Mouse (Mus musculus) neural tube, embryonic 14.5 days (tissue): ENCODE measurements around the gene Agbl3. TPM values are rescaled to one million over a fixed set of nuclear protein-coding genes. Genes with fewer than 3 reads are reported as not detected.

Source experiments
- ATAC-seq: fragments of 200-750 bp; cut with Nextera tagmentation; 2 replicates; pipeline ENCODE4 v1.8.0; 2017; ENCODE audit warnings: low read depth, mild to moderate bottlenecking, moderate TSS enrichment, moderate library complexity
- H3K27ac ChIP-seq: fragments of 300-500 bp; sonication (generic); 2 replicates; pipeline ENCODE4 v1.5.1; 2014; ENCODE audit warnings: low read depth, mild to moderate bottlenecking, control low read depth, low read length, moderate library complexity, mixed read lengths
- H3K27me3 ChIP-seq: fragments of 300-500 bp; sonication (generic); 2 replicates; pipeline ENCODE4 v1.6.1; 2014; ENCODE audit warnings: low read length; ENCODE audit not compliant: control insufficient read depth, insufficient read depth
- H3K36me3 ChIP-seq: fragments of 300-500 bp; sonication (generic); 2 replicates; pipeline ENCODE4 v1.6.1; 2014; ENCODE audit warnings: low read length, mixed read lengths; ENCODE audit not compliant: control insufficient read depth, insufficient read depth
- H3K4me1 ChIP-seq: fragments of 300-500 bp; sonication (generic); 2 replicates; pipeline ENCODE4 v1.6.1; 2014; ENCODE audit warnings: low read length; ENCODE audit not compliant: control insufficient read depth, insufficient read depth
- H3K4me2 ChIP-seq: fragments of 300-500 bp; sonication (generic); 2 replicates; pipeline ENCODE4 v1.6.1; 2014; ENCODE audit warnings: mild to moderate bottlenecking, low read depth, low read length, control low read depth
- H3K4me3 ChIP-seq: fragments of 300-500 bp; sonication (generic); 2 replicates; pipeline ENCODE4 v1.5.1; 2014; ENCODE audit warnings: low read depth, low read length, control low read depth, mixed read lengths
- H3K9ac ChIP-seq: fragments of 300-500 bp; sonication (generic); replicated peaks from 2 replicates; pipeline ENCODE4 v1.6.1; 2014; ENCODE audit warnings: low read depth, mild to moderate bottlenecking, control low read depth, low read length, mixed read lengths
- H3K9me3 ChIP-seq: fragments of 300-500 bp; sonication (generic); 2 replicates; pipeline ENCODE4 v1.6.1; 2016; ENCODE audit warnings: low read length; ENCODE audit not compliant: control insufficient read depth
- WGBS: fragments of 180-500 bp; shearing (Covaris S2); extraction: QIAGEN DNeasy Blood & Tissue Kit; methylation state at CpG from one replicate; pipeline ENCODE4 v1.1.7; 2014; 5-methylcytosine and 5-hydroxymethylcytosine counted together
- polyA plus RNA-seq: library from polyadenylated mRNA; unstranded; fragments of >200 nt; fragmentation: Nextera tagmentation; extraction: Ambion mirVana; gene quantifications from 2 replicates; pipeline ENCODE4 v1.2.1, GENCODE M21; 2014

Gene Agbl3
- polyA plus RNA-seq, 1 experiment from 2014 or later: 15.2 TPM

DNA sequence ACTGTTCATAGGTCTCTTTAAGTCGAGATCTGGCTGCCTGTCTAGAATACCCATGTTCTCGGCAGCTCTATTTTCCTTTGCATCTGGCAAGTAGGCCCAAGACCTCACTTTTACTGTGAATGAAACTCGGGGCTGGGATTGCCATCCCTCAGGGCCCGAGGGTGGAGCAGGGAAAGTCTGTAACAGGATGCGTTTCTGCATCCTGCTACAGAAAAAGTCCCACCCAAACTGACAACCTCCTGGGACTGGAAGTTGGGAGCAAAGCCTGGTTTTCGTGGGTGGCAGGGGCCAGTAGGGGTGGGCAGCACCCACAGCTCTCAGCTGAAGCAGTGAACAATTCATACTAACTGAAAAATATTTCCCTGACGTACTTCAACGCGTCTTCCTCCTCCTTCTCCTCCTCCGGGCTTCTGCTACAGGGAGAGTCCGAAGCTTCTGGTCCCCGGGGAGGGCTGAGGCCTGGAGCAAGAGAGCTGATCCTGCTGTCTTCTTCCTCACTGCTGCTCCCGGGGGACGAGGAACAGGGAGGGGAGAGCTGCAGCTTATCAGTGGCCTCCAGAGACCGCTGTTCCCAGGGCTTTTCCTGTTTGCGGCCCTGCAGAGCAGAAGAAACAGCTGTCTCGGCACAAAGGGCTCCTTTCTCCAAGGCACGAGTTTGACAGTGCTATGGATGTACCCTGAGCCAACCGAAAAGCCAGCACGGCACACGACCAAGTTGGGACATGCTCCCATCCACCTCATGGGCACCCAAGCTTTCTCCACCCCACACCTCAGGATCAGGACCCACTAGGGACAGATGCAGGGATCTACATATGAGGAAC is 94.1 kb downstream of the Agbl3 start:
- WGBS: 74% methylated on average over 21 of the region's 21 CpGs
- no peak overlapping the region for H3K9ac ChIP-seq
- no peaks in the 10 kb centered on the region for H3K36me3 ChIP-seq
- no peak overlapping the region for H3K4me2 ChIP-seq
- peaks cover 8% of the 10 kb centered on the region for H3K4me1 ChIP-seq
- no peak overlapping the region for H3K4me3 ChIP-seq
- ATAC-seq: no peak
- H3K27ac ChIP-seq: no peak overlapping the region
- H3K9me3 ChIP-seq: no peaks in the 10 kb centered on the region
- no peaks in the 10 kb centered on the region for H3K27me3 ChIP-seq

DNA sequence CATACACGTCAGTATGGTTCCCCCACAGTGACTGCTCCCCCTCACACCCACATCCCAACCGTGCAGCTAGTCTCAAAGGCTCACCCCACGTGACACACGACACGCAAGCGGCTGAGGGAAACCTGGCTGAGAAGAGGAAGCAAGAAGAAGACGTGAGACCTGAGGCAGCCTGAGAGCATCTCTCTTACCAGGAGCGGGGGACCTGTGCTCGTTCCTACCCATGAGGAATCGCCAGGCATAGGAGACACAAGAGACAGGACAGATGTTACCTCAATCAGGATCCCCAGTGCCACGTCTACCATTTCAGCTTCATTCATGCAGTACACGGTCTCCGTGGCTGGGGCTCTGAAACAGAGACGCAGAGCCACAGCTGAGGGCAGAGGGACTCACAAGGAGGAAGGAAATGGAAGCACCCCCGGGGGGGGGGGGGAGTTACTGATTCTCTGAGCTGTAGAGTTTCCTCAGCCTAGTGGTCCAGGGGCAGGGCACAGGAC is 95.1 kb downstream of the Agbl3 start:
- no peak overlapping the region for H3K9ac ChIP-seq
- H3K4me2 ChIP-seq: no peak overlapping the region
- no peaks in the 10 kb centered on the region for H3K27me3 ChIP-seq
- WGBS: 87% methylated on average over 15 of the region's 15 CpGs
- H3K4me3 ChIP-seq: no peak overlapping the region
- no peaks in the 10 kb centered on the region for H3K9me3 ChIP-seq
- ATAC-seq: no peak
- H3K36me3 ChIP-seq: no peaks in the 10 kb centered on the region
- peaks cover 8% of the 10 kb centered on the region for H3K4me1 ChIP-seq
- H3K27ac ChIP-seq: no peak overlapping the region

DNA sequence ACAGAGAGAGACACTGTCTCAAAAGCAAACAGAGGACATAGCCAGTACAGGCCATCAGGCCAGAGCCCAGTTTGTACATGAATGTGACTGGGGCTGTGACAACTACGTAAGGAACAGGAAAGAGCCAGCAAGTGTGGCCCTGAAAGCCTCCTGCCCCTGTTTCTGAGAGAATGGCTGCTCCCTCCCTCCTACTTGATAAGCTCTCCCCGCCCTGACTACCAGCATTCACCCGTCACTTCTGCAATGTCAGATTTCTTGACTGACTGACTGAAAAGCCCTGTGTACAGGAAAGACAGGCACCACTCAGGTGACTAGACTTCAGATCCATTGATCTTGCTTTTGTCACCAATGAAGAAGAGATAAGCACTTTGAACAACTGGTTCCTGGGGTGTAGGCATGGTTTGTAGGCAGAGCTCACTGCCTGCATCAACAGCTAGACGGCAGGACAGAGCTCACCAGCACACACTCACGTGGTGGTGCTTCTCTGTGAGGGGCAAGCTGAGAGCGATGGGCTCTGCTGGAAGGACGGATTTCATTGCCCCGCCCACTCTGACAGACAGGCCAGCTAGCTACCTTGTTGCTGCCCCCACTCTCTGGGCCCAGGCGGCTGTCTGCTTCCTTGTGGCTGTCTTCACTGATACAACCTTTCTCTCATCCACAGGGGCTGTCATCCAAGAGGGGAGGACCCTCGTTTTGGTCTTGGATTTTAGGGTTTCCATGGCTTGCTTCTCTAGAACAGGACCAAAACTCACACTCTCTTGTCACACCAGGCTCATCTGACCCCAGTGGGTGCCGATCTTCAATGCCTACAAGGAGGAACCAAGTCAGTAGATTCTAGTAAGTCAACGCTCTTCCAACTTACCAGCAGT is 96.0 kb downstream of the Agbl3 start:
- no peak for ATAC-seq
- Histone ChIP-seq H3K9ac (no peak overlapping the region), H3K36me3 (no peaks in the 10 kb centered on the region), H3K27me3 (no peaks in the 10 kb centered on the region), H3K4me3 (no peak overlapping the region; the same call in 1 of the 2 replicates), H3K4me1 (peaks cover 8% of the 10 kb centered on the region), H3K9me3 (no peaks in the 10 kb centered on the region), H3K4me2 (peak overlapping the region; percentile 74; the same call in 1 of the 2 replicates), H3K27ac (no peak overlapping the region)
- 71% methylated on average over 12 of the region's 12 CpGs for WGBS

DNA sequence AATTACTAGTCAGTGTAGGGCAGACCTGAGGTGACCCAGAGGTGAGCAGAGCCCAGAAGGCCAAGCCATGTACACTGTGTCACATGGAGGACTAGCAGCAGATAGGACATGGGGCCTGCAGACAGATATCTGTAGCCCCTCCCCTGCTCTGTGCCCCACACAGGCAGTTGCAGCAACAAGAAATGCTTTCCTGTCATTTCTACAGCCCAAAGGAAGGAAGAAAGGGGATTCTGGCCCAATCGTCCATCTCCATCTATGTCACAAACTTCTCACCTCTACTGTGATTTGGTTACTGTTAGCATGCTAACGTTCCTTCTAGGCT is 96.6 kb downstream of the Agbl3 start:
- peak overlapping the region; percentile 64; the same call in 1 of the 2 replicates for H3K4me3 ChIP-seq
- no peaks in the 10 kb centered on the region for H3K27me3 ChIP-seq
- H3K27ac ChIP-seq: no peak overlapping the region
- peak overlapping the region; percentile 74 for H3K4me2 ChIP-seq
- 55% methylated on average over 2 of the region's 2 CpGs for WGBS
- no peaks in the 10 kb centered on the region for H3K9me3 ChIP-seq
- peaks cover 8% of the 10 kb centered on the region for H3K4me1 ChIP-seq
- H3K9ac ChIP-seq: peak overlapping the region; percentile 76; the same call in 1 of the 2 replicates
- H3K36me3 ChIP-seq: no peaks in the 10 kb centered on the region
- ATAC-seq: no peak

DNA sequence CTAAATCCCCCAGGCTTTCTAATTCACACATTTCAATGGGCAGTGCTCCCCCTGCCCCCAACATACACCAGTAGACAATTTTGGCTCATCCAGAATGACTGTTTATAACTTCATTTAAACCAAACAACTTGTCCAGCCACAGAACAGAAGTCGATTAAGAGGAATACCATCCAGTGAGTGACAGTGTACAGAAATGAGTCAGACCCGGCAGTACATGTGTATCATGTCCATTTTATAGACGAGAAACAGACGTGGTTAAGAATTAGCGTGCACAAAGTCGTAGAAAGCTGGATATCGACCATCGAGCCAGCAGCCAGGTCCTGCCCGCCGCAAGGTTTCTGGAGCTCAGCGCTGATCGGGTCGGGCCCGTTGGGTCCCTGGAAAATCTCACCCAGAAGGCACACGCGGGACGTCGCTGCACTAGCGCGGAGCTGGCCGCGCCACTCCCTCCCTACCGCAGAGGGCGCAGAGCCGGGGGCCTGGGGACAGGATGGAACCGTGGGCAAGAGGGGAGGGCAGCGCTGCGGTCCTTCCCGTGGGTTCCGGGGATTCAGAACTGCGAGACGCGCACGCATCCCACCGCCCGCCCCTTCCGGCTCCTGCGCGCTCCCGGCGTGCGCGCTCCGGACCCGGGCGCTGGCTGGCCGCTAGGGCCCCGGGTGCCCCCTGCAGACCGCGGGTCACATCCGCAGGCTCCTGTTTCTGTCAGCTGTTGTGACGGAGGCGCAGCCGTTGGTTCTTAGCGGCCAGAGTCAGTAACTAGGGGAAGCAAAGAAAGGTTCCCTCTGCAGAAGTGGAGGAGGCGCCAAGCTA is 97.5 kb downstream of the Agbl3 start, which contains the start of gene Cyren:
Cyren (minus strand) TSS at position 552 of the 813 bp plus-strand sequence.
- Histone ChIP-seq H3K4me2 (peak within 1 kb of the TSS; percentile 74), H3K36me3 (no peaks in the 10 kb centered on the region), H3K4me1 (peaks cover 8% of the 10 kb centered on the region), H3K4me3 (peak within 1 kb of the TSS; percentile 64), H3K9ac (peak within 1 kb of the TSS; percentile 76), H3K27ac (peak within 1 kb of the TSS; percentile 85), H3K27me3 (no peaks in the 10 kb centered on the region), H3K9me3 (no peaks in the 10 kb centered on the region)
- ATAC-seq: peak; percentile 93
- 0% methylated on average over 49 of the region's 56 CpGs for WGBS

DNA sequence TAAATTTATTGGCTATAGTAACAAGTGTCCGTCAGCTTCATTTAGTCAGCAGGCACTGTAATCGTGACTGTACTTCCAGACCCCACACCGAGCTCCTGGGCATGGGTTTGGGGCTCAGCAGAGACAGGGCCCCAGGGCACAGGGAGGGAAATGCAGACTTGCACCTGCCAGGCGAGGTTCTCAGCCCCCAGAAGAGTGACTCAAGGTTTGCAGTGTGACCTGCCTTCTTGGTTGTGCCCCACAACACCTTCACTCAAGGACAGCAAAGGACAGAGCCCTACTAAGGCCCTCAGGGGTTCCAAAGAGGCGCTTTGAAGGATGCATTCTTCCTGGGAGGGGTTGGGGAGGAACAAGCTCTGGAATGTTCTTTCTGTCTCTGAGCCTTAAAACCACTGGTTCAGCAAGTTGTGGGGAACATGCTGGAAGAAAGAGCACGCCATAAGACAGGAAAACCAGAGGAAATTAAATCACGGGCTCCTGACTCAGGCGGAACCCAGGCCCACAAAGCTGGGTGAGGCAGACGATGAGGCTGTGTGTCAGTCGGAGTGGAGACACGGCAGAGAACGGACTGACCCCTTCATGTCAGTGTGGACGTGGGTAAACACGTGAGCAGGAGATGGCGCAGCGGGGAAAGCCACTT is 99.0 kb downstream of the Agbl3 start:
- Histone ChIP-seq H3K4me3 (no peak overlapping the region), H3K9me3 (no peaks in the 10 kb centered on the region), H3K4me2 (no peak overlapping the region), H3K27ac (no peak overlapping the region), H3K27me3 (no peaks in the 10 kb centered on the region), H3K4me1 (peaks cover 8% of the 10 kb centered on the region), H3K9ac (no peak overlapping the region), H3K36me3 (peaks cover 6% of the 10 kb centered on the region; the same call in 1 of the 2 replicates)
- ATAC-seq: no peak
- 93% methylated on average over 16 of the region's 16 CpGs for WGBS

DNA sequence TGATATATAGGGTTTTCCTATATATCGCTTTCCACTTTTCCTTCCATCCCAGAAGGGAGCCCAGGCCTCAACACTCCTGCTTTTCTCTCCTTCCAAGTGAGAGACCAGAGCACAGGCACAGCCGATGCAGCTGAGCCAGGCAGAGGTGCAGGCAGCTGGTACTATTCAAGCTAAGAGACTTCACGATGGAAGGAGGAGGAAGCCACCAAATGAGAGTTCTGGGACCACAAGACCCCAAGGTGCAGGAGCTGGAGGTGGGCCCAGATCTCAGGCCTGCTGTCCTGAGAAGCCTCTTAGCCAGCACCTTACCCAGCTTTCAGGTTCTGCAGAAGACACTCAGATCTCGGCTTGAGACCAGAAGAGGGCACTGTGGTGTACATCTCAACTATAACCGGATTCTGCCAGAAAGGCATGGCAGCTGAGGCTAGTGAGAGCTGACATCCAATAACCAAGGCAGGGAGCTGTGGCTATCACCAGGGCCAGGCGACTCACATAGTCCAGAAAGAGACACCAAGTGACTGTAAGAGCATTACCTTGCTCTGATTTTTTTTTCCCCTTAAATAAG is 99.8 kb downstream of the Agbl3 start:
- Histone ChIP-seq H3K4me2 (no peak overlapping the region), H3K27ac (no peak overlapping the region), H3K9ac (no peak overlapping the region), H3K36me3 (peaks cover 6% of the 10 kb centered on the region; the same call in 1 of the 2 replicates), H3K27me3 (no peaks in the 10 kb centered on the region), H3K4me3 (no peak overlapping the region), H3K4me1 (peaks cover 8% of the 10 kb centered on the region), H3K9me3 (no peaks in the 10 kb centered on the region)
- WGBS: 59% methylated on average over 6 of the region's 6 CpGs
- no peak for ATAC-seq

DNA sequence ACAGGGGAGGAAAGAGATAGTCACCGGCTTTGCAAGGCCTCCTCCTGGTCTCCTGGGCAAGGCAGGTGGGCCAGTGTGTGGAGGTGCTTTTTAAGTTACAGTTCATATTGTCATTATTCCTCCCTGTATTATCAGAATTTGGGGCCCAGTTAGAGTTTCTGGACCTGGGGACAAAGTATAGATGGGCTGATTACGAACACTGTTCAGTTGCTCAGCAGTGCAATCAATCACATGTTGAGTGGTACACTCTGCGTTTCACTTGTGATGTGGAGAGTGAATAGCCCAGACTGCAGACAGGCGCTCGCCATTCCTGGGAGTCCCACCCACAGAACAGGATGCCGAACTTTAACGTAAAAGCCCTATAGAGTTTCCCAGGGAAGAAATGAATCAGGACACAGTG is 104.5 kb downstream of the Agbl3 start:
- H3K4me3 ChIP-seq: no peak overlapping the region
- H3K4me1 ChIP-seq: peaks cover 7% of the 10 kb centered on the region
- ATAC-seq: no peak
- H3K9me3 ChIP-seq: no peaks in the 10 kb centered on the region
- H3K9ac ChIP-seq: no peak overlapping the region
- peaks cover 14% of the 10 kb centered on the region; the same call in 1 of the 2 replicates for H3K36me3 ChIP-seq
- no peak overlapping the region for H3K4me2 ChIP-seq
- no peaks in the 10 kb centered on the region for H3K27me3 ChIP-seq
- 86% methylated on average over 7 of the region's 7 CpGs for whole genome bisulfite sequencing
- no peak overlapping the region for H3K27ac ChIP-seq
